Mouse (Mus musculus) ES-Bruce4 (cell line): ENCODE measurements at regions not wholly inside any gene's neighbourhood (a gene's known extent, or its start where the extent isn't known, plus 50 kb on each side); places are given as distances from the start of the nearest gene placed in this dataset.

Source experiments
- H3K27ac ChIP-seq: 2 replicates; pipeline ENCODE4 v1.5.1; 2012; ENCODE audit warnings: low read length, inconsistent platforms; ENCODE audit not compliant: insufficient read depth
- H3K27me3 ChIP-seq: 2 replicates; pipeline ENCODE4 v1.6.1; 2012; ENCODE audit warnings: mild to moderate bottlenecking, low read length, inconsistent platforms; ENCODE audit not compliant: control insufficient read depth, poor library complexity, insufficient read depth, severe bottlenecking
- H3K36me3 ChIP-seq: 2 replicates; pipeline ENCODE4 v1.6.1; 2012; ENCODE audit warnings: inconsistent platforms, mild to moderate bottlenecking, low read length, moderate library complexity; ENCODE audit not compliant: control insufficient read depth, poor library complexity, insufficient read depth, severe bottlenecking
- H3K4me1 ChIP-seq: one replicate; pipeline ENCODE4 v1.8.1; 2011; ENCODE audit warnings: low read length; ENCODE audit not compliant: control insufficient read depth, insufficient read depth
- H3K4me3 ChIP-seq: 2 replicates; pipeline ENCODE4 v1.5.1; 2011; ENCODE audit warnings: low read depth, mild to moderate bottlenecking, low read length
- H3K9ac ChIP-seq: 2 replicates; pipeline ENCODE4 v1.6.1; 2012; ENCODE audit warnings: low read depth, mild to moderate bottlenecking, inconsistent platforms; ENCODE audit not compliant: poor library complexity, severe bottlenecking
- H3K9me3 ChIP-seq: replicated peaks from 2 replicates; pipeline ENCODE4 v1.6.1; 2012; ENCODE audit warnings: mild to moderate bottlenecking, low read length, inconsistent platforms; ENCODE audit not compliant: control insufficient read depth, poor library complexity, insufficient read depth, severe bottlenecking
- CTCF ChIP-seq: IDR thresholded peaks from one replicate; pipeline ENCODE4 v1.8.1; 2011; ENCODE audit warnings: low read depth, low read length
- EP300 ChIP-seq: IDR thresholded peaks from 2 replicates; pipeline ENCODE4 v1.6.1; 2011; ENCODE audit warnings: low read depth, low read length; ENCODE audit not compliant: insufficient read depth
- POLR2A ChIP-seq: IDR thresholded peaks from one replicate; pipeline ENCODE4 v1.8.1; 2011; ENCODE audit warnings: low read length; ENCODE audit not compliant: insufficient read depth

DNA sequence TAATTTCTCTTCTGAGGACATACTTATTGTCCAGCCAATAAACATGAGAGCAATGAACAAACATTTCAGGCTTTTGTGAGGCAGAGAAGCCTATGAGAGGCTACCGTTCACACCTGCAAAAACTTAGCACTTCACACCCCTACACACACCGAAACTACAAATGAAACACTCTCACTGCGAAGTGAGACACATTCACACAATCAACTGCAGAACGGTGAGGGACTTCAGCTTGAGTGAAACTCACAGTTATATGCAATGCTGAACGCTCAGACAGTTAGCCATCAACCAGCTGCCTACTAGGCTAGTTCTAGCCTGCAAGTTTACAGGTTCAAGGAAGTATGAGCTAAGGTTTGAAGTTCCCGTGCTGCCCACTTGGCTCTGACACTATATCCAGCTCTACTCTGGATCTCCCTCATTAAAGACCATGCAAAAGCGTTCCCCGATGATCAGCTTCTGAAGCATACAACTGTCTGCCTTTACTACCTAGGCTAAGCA, 75.4 kb upstream of the Rasgrp1 start:
- H3K27ac ChIP-seq = no peak overlapping the region
- TF ChIP-seq POLR2A (no peak), EP300 (no peak), CTCF (no peak)
- H3K27me3 ChIP-seq = no peaks in the 10 kb centered on the region

DNA sequence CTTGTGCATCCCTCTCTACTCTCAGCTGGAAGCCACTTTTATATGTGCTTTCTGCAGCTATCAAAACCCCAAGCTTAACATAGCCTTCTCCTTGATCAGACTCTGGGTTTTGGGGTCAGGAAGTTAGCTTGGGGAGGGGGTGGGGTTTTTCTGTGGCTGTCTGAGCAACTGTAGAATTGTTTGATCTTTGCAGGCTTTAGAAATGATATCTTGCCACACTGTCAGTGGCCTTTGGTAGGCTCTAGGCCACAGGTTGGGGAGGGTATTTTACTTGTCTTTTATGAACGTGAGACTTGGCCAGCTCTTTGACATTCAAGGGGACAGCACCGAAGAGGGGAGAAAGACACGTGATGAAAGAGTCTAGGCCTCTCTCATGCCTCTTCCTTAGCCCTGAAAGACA, 75.9 kb upstream of the Rasgrp1 start:
- Histone ChIP-seq H3K27ac (no peak overlapping the region), H3K4me3 (no peak overlapping the region), H3K27me3 (no peaks in the 10 kb centered on the region), H3K9ac (no peak overlapping the region), H3K36me3 (no peaks in the 10 kb centered on the region), H3K9me3 (no peaks in the 10 kb centered on the region), H3K4me1 (no peaks in the 10 kb centered on the region)
- TF ChIP-seq POLR2A = no peak

More for the DNA sequence above, 75.4 kb upstream of the Rasgrp1 start:
- Histone ChIP-seq H3K4me3 (no peak overlapping the region), H3K4me1 (no peaks in the 10 kb centered on the region), H3K9ac (no peak overlapping the region), H3K36me3 (no peaks in the 10 kb centered on the region), H3K9me3 (no peaks in the 10 kb centered on the region)

DNA sequence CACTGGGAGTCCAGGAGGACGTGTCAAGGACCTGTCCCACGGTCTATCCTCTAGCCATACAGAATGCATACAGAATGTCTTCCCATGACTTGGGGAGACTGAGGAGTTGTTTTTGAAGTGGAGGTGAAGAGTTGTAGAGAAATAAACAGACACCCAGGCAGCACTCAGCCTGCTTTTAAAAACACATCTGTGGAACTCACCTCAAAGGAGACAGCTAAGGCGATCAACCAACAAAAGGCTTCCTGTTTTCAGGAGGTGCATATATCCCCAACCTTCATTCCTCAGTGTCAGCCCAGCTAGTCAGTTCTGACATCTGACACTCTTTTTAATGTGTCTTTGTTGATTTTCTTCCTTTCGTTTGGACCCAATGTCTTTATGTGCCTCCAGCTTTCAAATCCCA, 78.6 kb upstream of the Rasgrp1 start:
- TF ChIP-seq CTCF (no peak), POLR2A (no peak), EP300 (no peak)
- H3K27me3 ChIP-seq = no peaks in the 10 kb centered on the region
- no peak overlapping the region for H3K9ac ChIP-seq
- H3K9me3 ChIP-seq = no peaks in the 10 kb centered on the region
- no peak overlapping the region for H3K4me3 ChIP-seq
- no peak overlapping the region for H3K27ac ChIP-seq
- H3K36me3 ChIP-seq = no peaks in the 10 kb centered on the region
- H3K4me1 ChIP-seq = no peaks in the 10 kb centered on the region

DNA sequence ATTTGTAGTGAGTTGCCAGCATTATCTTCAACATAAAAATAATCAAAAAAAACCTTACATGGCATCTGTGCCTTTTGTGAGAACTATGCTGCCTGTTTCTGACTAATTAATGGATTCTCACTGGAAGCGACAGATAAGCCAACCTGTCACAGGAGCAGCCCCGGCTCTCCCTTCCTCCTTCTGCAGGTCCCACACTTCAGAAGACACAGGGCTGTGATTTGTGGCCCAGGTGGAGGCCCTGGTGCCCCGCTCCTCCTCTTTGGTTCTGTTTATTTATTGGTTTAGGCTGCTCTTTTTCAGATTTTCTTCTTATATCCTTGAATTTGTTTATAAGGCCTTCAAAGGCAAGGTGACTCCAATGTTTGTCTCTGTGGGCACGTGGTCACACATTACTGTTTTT, 80.0 kb upstream of the Rasgrp1 start:
- TF ChIP-seq CTCF = no peak
- TF ChIP-seq EP300 = no peak
- no peak for TF ChIP-seq POLR2A
- no peaks in the 10 kb centered on the region for H3K36me3 ChIP-seq
- H3K4me3 ChIP-seq = no peak overlapping the region
- no peaks in the 10 kb centered on the region for H3K4me1 ChIP-seq
- no peak overlapping the region for H3K27ac ChIP-seq
- no peak overlapping the region for H3K9ac ChIP-seq
- no peaks in the 10 kb centered on the region for H3K9me3 ChIP-seq
- H3K27me3 ChIP-seq = no peaks in the 10 kb centered on the region

DNA sequence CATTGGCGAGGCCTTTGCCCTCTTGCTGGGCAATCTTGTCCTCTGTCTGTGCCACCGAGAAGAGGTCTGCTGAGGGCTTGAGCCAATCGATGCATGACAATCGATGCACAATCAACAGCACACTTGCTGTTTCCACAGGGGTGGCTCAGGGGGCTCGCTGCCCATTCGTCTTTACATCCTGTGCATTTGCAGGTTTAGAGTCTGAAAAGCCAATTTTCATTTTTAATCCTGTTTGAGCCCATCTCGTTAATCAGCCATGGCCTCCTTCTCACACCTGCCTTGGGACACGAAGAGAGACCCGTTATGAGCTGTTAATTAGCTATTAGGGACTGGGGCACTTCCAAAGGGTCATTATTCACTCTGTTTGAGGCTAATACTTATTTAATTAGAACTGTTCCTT, 86.4 kb upstream of the Rasgrp1 start:
- no peak overlapping the region for H3K4me3 ChIP-seq
- H3K27ac ChIP-seq = no peak overlapping the region
- H3K27me3 ChIP-seq = no peaks in the 10 kb centered on the region; the same call in 1 of the 2 replicates
- H3K9ac ChIP-seq = no peak overlapping the region
- TF ChIP-seq CTCF (no peak), EP300 (no peak), POLR2A (no peak)
- H3K4me1 ChIP-seq = no peaks in the 10 kb centered on the region
- no peaks in the 10 kb centered on the region for H3K36me3 ChIP-seq
- no peaks in the 10 kb centered on the region for H3K9me3 ChIP-seq

DNA sequence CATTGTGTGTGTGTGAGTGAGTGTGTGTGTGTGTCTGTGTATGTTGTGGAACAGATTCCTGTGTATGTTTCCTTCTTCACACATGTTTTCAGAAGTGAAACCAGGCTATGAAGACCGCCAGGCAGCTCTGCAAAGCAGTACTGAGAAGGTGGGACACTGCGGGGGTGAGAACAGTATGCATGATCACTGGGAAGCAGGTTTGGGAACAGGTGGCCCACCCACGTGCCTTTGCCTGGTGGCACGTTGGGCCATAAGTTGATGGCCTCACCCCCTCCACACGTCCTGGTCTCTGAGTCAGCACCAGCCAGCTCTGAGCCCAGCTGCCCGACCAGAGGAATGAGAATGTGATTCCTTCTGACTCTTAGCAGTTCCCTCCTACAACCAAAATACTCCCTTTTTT, 89.2 kb upstream of the Rasgrp1 start:
- Histone ChIP-seq H3K27me3 (no peaks in the 10 kb centered on the region; the same call in 1 of the 2 replicates), H3K9ac (no peak overlapping the region), H3K27ac (no peak overlapping the region)

More for the DNA sequence above, 89.2 kb upstream of the Rasgrp1 start:
- H3K36me3 ChIP-seq = no peaks in the 10 kb centered on the region
- no peaks in the 10 kb centered on the region for H3K9me3 ChIP-seq
- H3K4me3 ChIP-seq = no peak overlapping the region
- TF ChIP-seq EP300 = no peak
- no peak for TF ChIP-seq CTCF
- no peak for TF ChIP-seq POLR2A
- no peaks in the 10 kb centered on the region for H3K4me1 ChIP-seq
